Mouse (Mus musculus) granulocyte monocyte progenitor cell, adult 5-6 weeks (primary cell): ENCODE results near the gene Hoxd10. TPM values are rescaled to one million over a fixed set of nuclear protein-coding genes. Genes with fewer than 3 reads are reported as not detected.

Experiments
- ATAC-seq: replicated peaks from 2 replicates; pipeline ENCODE4 v1.8.0; 2016; ENCODE audit warnings: mild to moderate bottlenecking, moderate TSS enrichment, inconsistent platforms; ENCODE audit not compliant: poor library complexity, severe bottlenecking
- total RNA-seq, 2 experiments: library from RNA; stranded (forward) in 1 of 2; stranded (reverse) in 1 of 2; fragments of 200-712, 200-1000 nt in 1 of 2; fragments of >200 nt in 1 of 2; fragmentation: Nextera tagmentation in 1 of 2; gene quantifications; 2 replicates each; pipeline ENCODE4 v1.2.3; 2014 to 2017

The Hoxd10 gene
- total RNA-seq, 2 experiments from 2014 or later, result not detected

GRCm38 (mm10) chr2:74726973-74727639, 35.4 kb downstream of the Hoxd10 start:
- no peak for ATAC-seq

GRCm38 (mm10) chr2:74727640-74728302, 36.0 kb downstream of the Hoxd10 start:
- no peak for ATAC-seq

GRCm38 (mm10) chr2:74728303-74728680, 36.6 kb downstream of the Hoxd10 start:
- no peak for ATAC-seq

- no peak for ATAC-seq
Measured at GRCm38 (mm10) chr2:74730331-74730730, 38.6 kb downstream of the Hoxd10 start.

- no peak for ATAC-seq
Measured at GRCm38 (mm10) chr2:74731055-74731454, 39.3 kb downstream of the Hoxd10 start.

GRCm38 (mm10) chr2:74731799-74732512, 40.2 kb downstream of the Hoxd10 start:
- ATAC-seq, result no peak

- no peak for ATAC-seq
Measured at GRCm38 (mm10) chr2:74732513-74733316, 41.0 kb downstream of the Hoxd10 start.

GRCm38 (mm10) chr2:74733317-74733661, 41.6 kb downstream of the Hoxd10 start:
- no peak for ATAC-seq

GRCm38 (mm10) chr2:74733765-74734164, 42.0 kb downstream of the Hoxd10 start:
- no peak for ATAC-seq

GRCm38 (mm10) chr2:74734451-74734850, 42.7 kb downstream of the Hoxd10 start:
- no peak for ATAC-seq

- ATAC-seq, result no peak
Measured at GRCm38 (mm10) chr2:74734996-74735811, 43.5 kb downstream of the Hoxd10 start.

- ATAC-seq, result no peak
Measured at GRCm38 (mm10) chr2:74735851-74736687, 44.3 kb downstream of the Hoxd10 start.

- no peak for ATAC-seq
Measured at GRCm38 (mm10) chr2:74736688-74737577, 45.2 kb downstream of the Hoxd10 start.

GRCm38 (mm10) chr2:74737578-74738070, 45.9 kb downstream of the Hoxd10 start:
- ATAC-seq, result no peak

GRCm38 (mm10) chr2:74738623-74739475, 47.1 kb downstream of the Hoxd10 start:
- no peak for ATAC-seq

GRCm38 (mm10) chr2:74739476-74739800, 47.7 kb downstream of the Hoxd10 start:
- no peak for ATAC-seq

- no peak for ATAC-seq
Measured at GRCm38 (mm10) chr2:74739869-74740268, 48.1 kb downstream of the Hoxd10 start.
